Mouse (Mus musculus): ENCODE data around the gene Ppfibp2. TPM values are rescaled to one million over a fixed set of nuclear protein-coding genes. Genes with fewer than 3 reads are reported as not detected.

Ppfibp2 gene
- polyA plus RNA-seq, 1 experiment from 2014 or later = 12.8 TPM

GRCm38 (mm10) chr7:107592641-107593040 is 2.4 kb upstream of the Ppfibp2 start:
- Histone ChIP-seq H3K9ac (no peak overlapping the region), H3K36me3 (no peaks in the 10 kb centered on the region), H3K27ac (no peak overlapping the region), H3K4me2 (replicated peaks) (no peak overlapping the region), H3K4me1 (replicated peaks) (0 out of 2 replicates have a peak, but pooled peaks cover 6% of the 10 kb centered on the region), H3K4me3 (replicated peaks) (no peak overlapping the region), H3K9me3 (no peaks in the 10 kb centered on the region), H3K27me3 (replicated peaks) (no peaks in the 10 kb centered on the region)
- WGBS = 42% methylated on average over 2 of the region's 2 CpGs
- ATAC-seq = no peak

GRCm38 (mm10) chr7:107593904-107594303 is 1.1 kb upstream of the Ppfibp2 start:
- no peak overlapping the region for H3K4me3 ChIP-seq (replicated peaks)
- H3K27me3 ChIP-seq (replicated peaks) = no peaks in the 10 kb centered on the region
- WGBS = 38% methylated on average over 7 of the region's 7 CpGs
- H3K4me2 ChIP-seq (replicated peaks) = peak overlapping the region; percentile 78
- no peak overlapping the region for H3K9ac ChIP-seq
- 0 out of 2 replicates have a peak, but pooled peaks cover 6% of the 10 kb centered on the region for H3K4me1 ChIP-seq (replicated peaks)
- peak; percentile 3 for ATAC-seq
- H3K36me3 ChIP-seq = no peaks in the 10 kb centered on the region
- no peaks in the 10 kb centered on the region for H3K9me3 ChIP-seq
- no peak overlapping the region for H3K27ac ChIP-seq

GRCm38 (mm10) chr7:107594325-107594856 is 616 bp upstream of the Ppfibp2 start:
- H3K27me3 ChIP-seq (replicated peaks) = no peaks in the 10 kb centered on the region
- peak overlapping the region; percentile 52 for H3K4me3 ChIP-seq (replicated peaks)
- H3K4me1 ChIP-seq (replicated peaks) = 0 out of 2 replicates have a peak, but pooled peaks cover 6% of the 10 kb centered on the region
- peak; percentile 85 for ATAC-seq
- WGBS = under 1% methylated on average over 16 of the region's 16 CpGs
- no peaks in the 10 kb centered on the region for H3K36me3 ChIP-seq
- H3K27ac ChIP-seq = peak overlapping the region; percentile 69
- H3K4me2 ChIP-seq (replicated peaks) = peak overlapping the region; percentile 78
- H3K9ac ChIP-seq = peak overlapping the region; percentile 26; the same call in 1 of the 2 replicates
- H3K9me3 ChIP-seq = no peaks in the 10 kb centered on the region

GRCm38 (mm10) chr7:107595426-107595825 is 419 bp downstream of the Ppfibp2 start:
- Histone ChIP-seq H3K27me3 (replicated peaks) (no peaks in the 10 kb centered on the region), H3K4me2 (replicated peaks) (peak overlapping the region; percentile 78), H3K36me3 (no peaks in the 10 kb centered on the region), H3K4me3 (replicated peaks) (peak overlapping the region; percentile 52), H3K9me3 (no peaks in the 10 kb centered on the region), H3K4me1 (replicated peaks) (0 out of 2 replicates have a peak, but pooled peaks cover 6% of the 10 kb centered on the region), H3K27ac (no peak overlapping the region), H3K9ac (peak overlapping the region; percentile 26)
- 11% methylated on average over 13 of the region's 13 CpGs for WGBS
- ATAC-seq = no peak; the same call in 1 of the 2 replicates

- H3K9ac ChIP-seq = no peak overlapping the region
- no peaks in the 10 kb centered on the region for H3K9me3 ChIP-seq
- no peaks in the 10 kb centered on the region for H3K27me3 ChIP-seq (replicated peaks)
- no peak overlapping the region for H3K4me3 ChIP-seq (replicated peaks)
- H3K36me3 ChIP-seq = no peaks in the 10 kb centered on the region
- no peak overlapping the region for H3K27ac ChIP-seq
- no peak overlapping the region for H3K4me2 ChIP-seq (replicated peaks)
- no peak for ATAC-seq
- H3K4me1 ChIP-seq (replicated peaks) = 0 out of 2 replicates have a peak, but pooled peaks cover 6% of the 10 kb centered on the region
Observed at GRCm38 (mm10) chr7:107596753-107597152, 1.7 kb downstream of the Ppfibp2 start.

GRCm38 (mm10) chr7:107597956-107598355 is 2.9 kb downstream of the Ppfibp2 start:
- no peak for ATAC-seq
- no peaks in the 10 kb centered on the region for H3K36me3 ChIP-seq
- 75% methylated on average over 3 of the region's 3 CpGs for WGBS
- no peak overlapping the region for H3K27ac ChIP-seq
- no peaks in the 10 kb centered on the region for H3K27me3 ChIP-seq (replicated peaks)
- H3K4me2 ChIP-seq (replicated peaks) = no peak overlapping the region
- no peak overlapping the region for H3K4me3 ChIP-seq (replicated peaks)
- no peaks in the 10 kb centered on the region for H3K9me3 ChIP-seq
- H3K4me1 ChIP-seq (replicated peaks) = 0 out of 2 replicates have a peak, but pooled peaks cover 6% of the 10 kb centered on the region
- no peak overlapping the region for H3K9ac ChIP-seq

- H3K27ac ChIP-seq = no peak overlapping the region
- H3K9me3 ChIP-seq = no peaks in the 10 kb centered on the region
- H3K4me1 ChIP-seq (replicated peaks) = no peaks in the 10 kb centered on the region
- no peaks in the 10 kb centered on the region for H3K27me3 ChIP-seq (replicated peaks)
- no peaks in the 10 kb centered on the region for H3K36me3 ChIP-seq
- H3K9ac ChIP-seq = no peak overlapping the region
- ATAC-seq = no peak
- H3K4me2 ChIP-seq (replicated peaks) = no peak overlapping the region
- 64% methylated on average over 5 of the region's 5 CpGs for WGBS
- H3K4me3 ChIP-seq (replicated peaks) = no peak overlapping the region
Observed at GRCm38 (mm10) chr7:107600651-107601050, 5.6 kb downstream of the Ppfibp2 start.

- H3K27ac ChIP-seq = no peak overlapping the region
- H3K4me3 ChIP-seq (replicated peaks) = no peak overlapping the region
- no peaks in the 10 kb centered on the region for H3K4me1 ChIP-seq (replicated peaks)
- no peak overlapping the region for H3K9ac ChIP-seq
- H3K4me2 ChIP-seq (replicated peaks) = no peak overlapping the region
- H3K27me3 ChIP-seq (replicated peaks) = no peaks in the 10 kb centered on the region
- WGBS = 86% methylated on average over 4 of the region's 4 CpGs
- ATAC-seq = no peak
- H3K9me3 ChIP-seq = no peaks in the 10 kb centered on the region
- no peaks in the 10 kb centered on the region for H3K36me3 ChIP-seq
Observed at GRCm38 (mm10) chr7:107602505-107602904, 7.5 kb downstream of the Ppfibp2 start.

GRCm38 (mm10) chr7:107602913-107603312 is 7.9 kb downstream of the Ppfibp2 start:
- ATAC-seq = no peak
- Histone ChIP-seq H3K27me3 (replicated peaks) (no peaks in the 10 kb centered on the region), H3K9ac (no peak overlapping the region), H3K27ac (no peak overlapping the region), H3K4me2 (replicated peaks) (no peak overlapping the region), H3K4me3 (replicated peaks) (no peak overlapping the region), H3K4me1 (replicated peaks) (no peaks in the 10 kb centered on the region), H3K9me3 (no peaks in the 10 kb centered on the region), H3K36me3 (no peaks in the 10 kb centered on the region)
- 77% methylated on average over 6 of the region's 6 CpGs for WGBS

- no peak overlapping the region for H3K27ac ChIP-seq
- no peaks in the 10 kb centered on the region for H3K27me3 ChIP-seq (replicated peaks)
- H3K4me2 ChIP-seq (replicated peaks) = no peak overlapping the region
- WGBS = 84% methylated on average over 1 of the region's 1 CpGs
- H3K36me3 ChIP-seq = no peaks in the 10 kb centered on the region
- H3K9ac ChIP-seq = no peak overlapping the region
- no peaks in the 10 kb centered on the region for H3K9me3 ChIP-seq
- no peak for ATAC-seq
- H3K4me3 ChIP-seq (replicated peaks) = no peak overlapping the region
- H3K4me1 ChIP-seq (replicated peaks) = no peaks in the 10 kb centered on the region
Observed at GRCm38 (mm10) chr7:107607766-107608165, 12.8 kb downstream of the Ppfibp2 start.

- Histone ChIP-seq H3K4me2 (replicated peaks) (no peak overlapping the region), H3K4me1 (replicated peaks) (no peaks in the 10 kb centered on the region), H3K9ac (no peak overlapping the region), H3K27ac (no peak overlapping the region), H3K36me3 (no peaks in the 10 kb centered on the region), H3K9me3 (no peaks in the 10 kb centered on the region), H3K4me3 (replicated peaks) (no peak overlapping the region), H3K27me3 (replicated peaks) (no peaks in the 10 kb centered on the region)
- no peak for ATAC-seq
- 93% methylated on average over 2 of the region's 2 CpGs for WGBS
Observed at GRCm38 (mm10) chr7:107609622-107610255, 14.7 kb downstream of the Ppfibp2 start.

GRCm38 (mm10) chr7:107610880-107611279 is 15.9 kb downstream of the Ppfibp2 start:
- Histone ChIP-seq H3K4me3 (replicated peaks) (no peak overlapping the region), H3K27me3 (replicated peaks) (no peaks in the 10 kb centered on the region), H3K27ac (no peak overlapping the region), H3K9ac (no peak overlapping the region), H3K4me2 (replicated peaks) (no peak overlapping the region), H3K4me1 (replicated peaks) (no peaks in the 10 kb centered on the region), H3K9me3 (no peaks in the 10 kb centered on the region), H3K36me3 (no peaks in the 10 kb centered on the region)
- no peak for ATAC-seq
- 89% methylated on average over 5 of the region's 5 CpGs for WGBS

Measured in intestine, embryonic 15.5 days (tissue).